ENCODE assay signal across 12 mouse cellular contexts in genomic region chr7:48995171-48995570, GRCm38 (mm10).
DNase-seq lines count a peak whose midpoint lies in the region; ATAC-seq lines count a peak whose summit lies in the region.
"Had no signal": no experiment of that assay in that cellular context is flagged by ENCODE, and none has a peak within 500 bp of the region (broad histone marks: within the 10 kb centered on the region; RNA-seq: fewer than 3 reads in every experiment).

No protein-coding gene starts in this region.

- DNase-seq in adrenal gland, postnatal 36 days, result peak; percentile 36 to 58
- peak; percentile 54 for DNase-seq in forebrain, embryonic 11.5 days (ENCODE audit: low spot score)
- DNase-seq in limb, embryonic 11.5 days (ENCODE audit: low spot score), result peak; percentile 26
- peak; percentile 4 for DNase-seq in ovary, postnatal 14 days (ENCODE audit: low spot score)
- no peak for DNase-seq in lung, postnatal 14 days
- DNase-seq in cerebellum, adult 9-11 months, result no peak
- DNase-seq: kidney, postnatal 14 days; spleen, adult 18-20 months; thymus, postnatal 4 days had no signal

- 0 out of 2 replicates have a peak overlapping the region, but pooled peaks have one; percentile 29 for H3K4me2 ChIP-seq in forebrain, embryonic 11.5 days (ENCODE audit: low read depth, low read length, severe bottlenecking)
- H3K4me2 ChIP-seq in limb, embryonic 11.5 days (ENCODE audit: low read depth, severe bottlenecking), result peak overlapping the region; percentile 18; the same call in 1 of the 2 replicates
- H3K4me2 ChIP-seq in intestine, embryonic 15.5 days (replicated peaks), result no peak overlapping the region
- H3K4me2 ChIP-seq: liver, embryonic 15.5 days had no signal

- peaks cover 14% of the 10 kb centered on the region for H3K4me1 ChIP-seq in forebrain, embryonic 11.5 days (replicated peaks; ENCODE audit: control insufficient read depth, insufficient read depth, low read length)
- peaks cover 6% of the 10 kb centered on the region; the same call in 1 of the 2 replicates for H3K4me1 ChIP-seq in limb, embryonic 11.5 days (ENCODE audit: control insufficient read depth, insufficient read depth, low read length)
- H3K4me1 ChIP-seq in intestine, embryonic 15.5 days (replicated peaks), result 0 out of 2 replicates have a peak, but pooled peaks cover 4% of the 10 kb centered on the region

- H3K9me3 ChIP-seq in forebrain, embryonic 11.5 days (ENCODE audit: control insufficient read depth, low read length), result no peaks in the 10 kb centered on the region
- no peaks in the 10 kb centered on the region for H3K9me3 ChIP-seq in limb, embryonic 11.5 days (ENCODE audit: control insufficient read depth, low read length)
- no peaks in the 10 kb centered on the region for H3K9me3 ChIP-seq in intestine, embryonic 15.5 days
- H3K9me3 ChIP-seq: liver, embryonic 15.5 days had no signal

- H3K27me3 ChIP-seq in forebrain, embryonic 11.5 days (ENCODE audit: control insufficient read depth, insufficient read depth, low read length), result no peaks in the 10 kb centered on the region; the same call in 1 of the 2 replicates
- H3K27me3 ChIP-seq in limb, embryonic 11.5 days (ENCODE audit: control insufficient read depth, insufficient read depth, low read length), result no peaks in the 10 kb centered on the region
- H3K27me3 ChIP-seq in intestine, embryonic 15.5 days (replicated peaks), result no peaks in the 10 kb centered on the region

- H3K36me3 ChIP-seq in forebrain, embryonic 11.5 days (ENCODE audit: control insufficient read depth, insufficient read depth, low read length), result no peaks in the 10 kb centered on the region
- H3K36me3 ChIP-seq in limb, embryonic 11.5 days (ENCODE audit: control insufficient read depth, insufficient read depth, low read length), result no peaks in the 10 kb centered on the region
- no peaks in the 10 kb centered on the region for H3K36me3 ChIP-seq in intestine, embryonic 15.5 days
- H3K36me3 ChIP-seq: liver, embryonic 15.5 days had no signal

- H3K9ac ChIP-seq in forebrain, embryonic 11.5 days (ENCODE audit: low read length), result no peak overlapping the region
- no peak overlapping the region for H3K9ac ChIP-seq in limb, embryonic 11.5 days (ENCODE audit: low read length)
- H3K9ac ChIP-seq in intestine, embryonic 15.5 days, result no peak overlapping the region
- H3K9ac ChIP-seq: liver, embryonic 15.5 days had no signal

- WGBS in forebrain, embryonic 11.5 days, result 5% methylated on average over 13 of the region's 13 CpGs
- 16% methylated on average over 13 of the region's 13 CpGs for WGBS in limb, embryonic 11.5 days
- 23% methylated on average over 13 of the region's 13 CpGs for WGBS in intestine, embryonic 15.5 days

- ATAC-seq in forebrain, embryonic 11.5 days (replicated peaks; ENCODE audit: low FRiP score), result peak; percentile 79
- ATAC-seq in limb, embryonic 11.5 days (ENCODE audit: insufficient number of reproducible peaks, low FRiP score, low TSS enrichment, low read depth), result no peak
- no peak for ATAC-seq in intestine, embryonic 15.5 days

- H3K4me3 ChIP-seq in forebrain, embryonic 11.5 days (ENCODE audit: low read depth, low read length), result no peak overlapping the region
- no peak overlapping the region for H3K4me3 ChIP-seq in limb, embryonic 11.5 days (ENCODE audit: low read depth, low read length)
- no peak overlapping the region for H3K4me3 ChIP-seq in intestine, embryonic 15.5 days (replicated peaks)
- H3K4me3 ChIP-seq: erythroblast, embryonic 14.5 days; liver, embryonic 15.5 days had no signal

- H3K27ac ChIP-seq in forebrain, embryonic 11.5 days (ENCODE audit: low read depth, low read length), result no peak overlapping the region
- no peak overlapping the region for H3K27ac ChIP-seq in limb, embryonic 11.5 days (replicated peaks; ENCODE audit: low read depth, low read length)
- no peak overlapping the region for H3K27ac ChIP-seq in intestine, embryonic 15.5 days
- H3K27ac ChIP-seq: liver, embryonic 15.5 days had no signal

Comparison
In these comparisons a context has a peak if more than half of its experiments do, and no peak if none do; other contexts are left out.
1. DNase-seq: peak in adrenal gland, postnatal 36 days (2 of 2), forebrain, embryonic 11.5 days (single experiment), limb, embryonic 11.5 days (single experiment) and ovary, postnatal 14 days (single experiment); none in lung, postnatal 14 days (single experiment) and cerebellum, adult 9-11 months (single experiment).